Mouse (Mus musculus) spleen, adult 2 months (tissue): ENCODE measurements around the gene Rgl2.

ENCODE experiments used
- CTCF ChIP-seq: fragments of 200-500 bp; IDR thresholded peaks from 2 replicates; pipeline ENCODE4 v1.5.1; 2011; ENCODE audit warnings: mild to moderate bottlenecking, inconsistent platforms; ENCODE audit not compliant: insufficient read depth, insufficient read length, insufficient replicate concordance; ENCODE audit errors: extremely low read depth
- POLR2A ChIP-seq: fragments of 200-500 bp; IDR thresholded peaks from 2 replicates; pipeline ENCODE4 v1.6.1; 2011; ENCODE audit warnings: low read depth, low read length, inconsistent platforms

DNA sequence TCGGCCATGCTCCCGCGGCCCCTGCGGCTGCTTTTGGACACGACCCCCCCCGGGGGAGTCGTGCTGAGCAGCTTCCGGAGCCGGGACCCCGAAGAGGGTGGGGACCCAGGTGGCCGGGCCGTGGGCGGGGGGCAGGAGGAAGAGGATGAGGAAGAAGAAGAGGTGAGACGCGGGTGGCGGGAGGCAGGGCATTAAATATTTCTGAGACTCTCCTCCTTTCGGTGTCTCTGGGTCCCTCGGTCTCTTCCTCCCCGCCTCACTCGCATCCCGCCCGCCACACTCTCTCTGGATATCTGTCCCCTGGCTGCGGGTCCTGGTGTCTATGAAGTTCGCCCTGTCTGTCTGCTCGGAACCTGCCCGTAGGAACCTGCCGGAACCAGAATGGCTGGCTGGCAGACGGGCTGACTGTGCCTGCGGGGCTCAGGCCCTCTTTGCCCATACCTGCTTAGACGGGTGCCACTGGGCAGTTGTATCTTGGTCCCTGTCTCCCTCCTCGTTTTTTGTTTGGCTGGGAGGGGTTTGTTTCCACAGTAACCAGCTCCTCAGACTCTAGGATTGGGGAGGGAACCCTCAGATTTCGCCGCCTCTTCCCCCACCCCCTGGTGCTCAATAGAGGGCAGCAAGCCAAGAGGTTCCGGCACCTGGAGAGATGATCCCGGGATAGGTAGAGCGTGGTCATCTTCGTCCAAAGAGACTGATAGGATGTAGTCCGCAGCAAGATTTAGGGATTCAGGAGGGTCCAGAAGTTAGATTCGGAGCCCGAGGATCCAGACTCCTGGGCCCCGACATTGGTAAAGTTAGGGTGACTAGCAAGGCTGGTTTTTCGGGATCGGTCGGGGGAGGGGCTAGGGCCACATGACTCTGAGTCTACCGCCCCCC, 1.2 kb downstream of the Rgl2 start:
- TF ChIP-seq CTCF (no peak), POLR2A (no peak)
